Mouse (Mus musculus) hindbrain, postnatal 0 days (tissue): ENCODE data around the gene Magi2. TPM values are rescaled to one million over a fixed set of nuclear protein-coding genes. Genes with fewer than 3 reads are reported as not detected.
A peak's percentile ranks its signal among the peaks of the same experiment; 100 is the strongest.

ENCODE experiments used
- ATAC-seq: fragments of 200-750 bp; cut with Nextera tagmentation; 2 replicates; pipeline ENCODE4 v1.8.0; 2017; ENCODE audit warnings: mild to moderate bottlenecking, moderate TSS enrichment, moderate library complexity
- DNase-seq: peaks from one replicate; pipeline ENCODE4 v3.0.0-alpha.2; 2015; ENCODE audit warnings: low spot score
- H3K27ac ChIP-seq: fragments of 300-500 bp; sonication (generic); 2 replicates; pipeline ENCODE4 v1.5.1; 2014; ENCODE audit warnings: mild to moderate bottlenecking
- H3K27me3 ChIP-seq: fragments of 300-500 bp; sonication (generic); 2 replicates; pipeline ENCODE4 v1.6.1; 2014; ENCODE audit warnings: low read length, mixed read lengths; ENCODE audit not compliant: insufficient read depth
- H3K36me3 ChIP-seq: fragments of 300-500 bp; sonication (generic); 2 replicates; pipeline ENCODE4 v1.6.1; 2014; ENCODE audit warnings: low read length, mixed read lengths; ENCODE audit not compliant: insufficient read depth
- H3K4me1 ChIP-seq: fragments of 300-500 bp; sonication (generic); 2 replicates; pipeline ENCODE4 v1.6.1; 2014; ENCODE audit warnings: antibody characterized with exemption, low read length, mixed read lengths; ENCODE audit not compliant: insufficient read depth
- H3K4me2 ChIP-seq: fragments of 300-500 bp; sonication (generic); 2 replicates; pipeline ENCODE4 v1.6.1; 2014; ENCODE audit warnings: low read depth, mild to moderate bottlenecking, low read length, moderate library complexity, mixed read lengths
- H3K4me3 ChIP-seq: fragments of 300-500 bp; sonication (generic); 2 replicates; pipeline ENCODE4 v1.5.1; 2014; ENCODE audit warnings: low read length
- H3K9ac ChIP-seq: fragments of 300-500 bp; sonication (generic); replicated peaks from 2 replicates; pipeline ENCODE4 v1.6.1; 2014; ENCODE audit warnings: mild to moderate bottlenecking, low read length, moderate library complexity, mixed read lengths
- H3K9me3 ChIP-seq: fragments of 300-500 bp; sonication (generic); 2 replicates; pipeline ENCODE4 v1.6.1; 2016; ENCODE audit warnings: low read length, mixed read lengths
- CTCF ChIP-seq: IDR thresholded peaks from 2 replicates; pipeline ENCODE4 v1.5.1; 2016; ENCODE audit warnings: antibody characterized with exemption, control low read depth, low read depth
- WGBS: fragments of 180-500 bp; shearing (Covaris S2); extraction: QIAGEN DNeasy Blood & Tissue Kit; methylation state at CpG from one replicate; pipeline ENCODE4 v1.1.7; 2014; 5-methylcytosine and 5-hydroxymethylcytosine counted together
- polyA plus RNA-seq: library from polyadenylated mRNA; unstranded; fragments of >200 nt; fragmentation: Nextera tagmentation; extraction: Ambion mirVana; gene quantifications from 2 replicates; pipeline ENCODE4 v1.2.1, GENCODE M21; 2015
- total RNA-seq: library from RNA; depleted of rRNA; stranded (reverse); fragments of >200 nt; gene quantifications from 2 replicates; pipeline ENCODE4 v1.2.3, GENCODE M21; 2014

Gene Magi2
- total and polyA plus RNA-seq, 2 experiments from 2014 or later: 17.3 to 45.5 TPM

- no peak for TF ChIP-seq CTCF
- no peak overlapping the region for H3K4me2 ChIP-seq
- no peak overlapping the region for H3K27ac ChIP-seq
- no peaks in the 10 kb centered on the region for H3K9me3 ChIP-seq
- no peaks in the 10 kb centered on the region for H3K4me1 ChIP-seq
- ATAC-seq (no peak), DNase-seq (no peak)
- no peak overlapping the region for H3K9ac ChIP-seq
- H3K4me3 ChIP-seq: no peak overlapping the region
- H3K27me3 ChIP-seq: no peaks in the 10 kb centered on the region
- no peaks in the 10 kb centered on the region for H3K36me3 ChIP-seq
These were observed 15.0 kb downstream of the Magi2 start for GRCm38 (mm10) chr5:19241797-19242196.

- Histone ChIP-seq H3K4me3 (no peak overlapping the region), H3K27ac (no peak overlapping the region), H3K9me3 (no peaks in the 10 kb centered on the region), H3K36me3 (no peaks in the 10 kb centered on the region), H3K4me1 (no peaks in the 10 kb centered on the region), H3K27me3 (no peaks in the 10 kb centered on the region), H3K9ac (no peak overlapping the region), H3K4me2 (no peak overlapping the region)
- ATAC-seq: no peak
- no peak for TF ChIP-seq CTCF
- 78% methylated on average over 2 of the region's 2 CpGs for WGBS
- no peak for DNase-seq
These were observed 19.6 kb downstream of the Magi2 start for GRCm38 (mm10) chr5:19246426-19246825.

GRCm38 (mm10) chr5:19247266-19247665 is 20.4 kb downstream of the Magi2 start:
- 80% methylated on average over 3 of the region's 3 CpGs for WGBS
- Histone ChIP-seq H3K36me3 (no peaks in the 10 kb centered on the region), H3K4me2 (no peak overlapping the region), H3K27me3 (no peaks in the 10 kb centered on the region), H3K4me3 (no peak overlapping the region), H3K9me3 (no peaks in the 10 kb centered on the region), H3K27ac (no peak overlapping the region), H3K4me1 (no peaks in the 10 kb centered on the region), H3K9ac (no peak overlapping the region)
- TF ChIP-seq CTCF: no peak
- no peak for ATAC-seq
- DNase-seq: no peak

GRCm38 (mm10) chr5:19262816-19263215 is 36.0 kb downstream of the Magi2 start:
- Histone ChIP-seq H3K4me2 (no peak overlapping the region), H3K9me3 (no peaks in the 10 kb centered on the region), H3K4me1 (no peaks in the 10 kb centered on the region), H3K9ac (no peak overlapping the region), H3K4me3 (no peak overlapping the region), H3K27ac (no peak overlapping the region), H3K27me3 (no peaks in the 10 kb centered on the region), H3K36me3 (no peaks in the 10 kb centered on the region)
- DNase-seq: no peak
- no peak for ATAC-seq
- TF ChIP-seq CTCF: no peak
- 55% methylated on average over 5 of the region's 5 CpGs for WGBS

- H3K4me1 ChIP-seq: no peaks in the 10 kb centered on the region
- no peak overlapping the region for H3K4me2 ChIP-seq
- DNase-seq (no peak), ATAC-seq (no peak)
- H3K27ac ChIP-seq: no peak overlapping the region
- no peak overlapping the region for H3K4me3 ChIP-seq
- H3K36me3 ChIP-seq: no peaks in the 10 kb centered on the region
- WGBS: 81% methylated on average over 2 of the region's 2 CpGs
- H3K9ac ChIP-seq: no peak overlapping the region
- H3K27me3 ChIP-seq: no peaks in the 10 kb centered on the region
- H3K9me3 ChIP-seq: no peaks in the 10 kb centered on the region
- peak; percentile 45 for TF ChIP-seq CTCF
These were observed 37.8 kb downstream of the Magi2 start for GRCm38 (mm10) chr5:19264627-19265026.

- Histone ChIP-seq H3K4me2 (no peak overlapping the region), H3K4me1 (no peaks in the 10 kb centered on the region), H3K9me3 (no peaks in the 10 kb centered on the region), H3K4me3 (no peak overlapping the region), H3K9ac (no peak overlapping the region), H3K36me3 (no peaks in the 10 kb centered on the region), H3K27ac (no peak overlapping the region), H3K27me3 (no peaks in the 10 kb centered on the region)
- no peak for ATAC-seq
- DNase-seq: no peak
- no peak for TF ChIP-seq CTCF
- 82% methylated on average over 3 of the region's 3 CpGs for WGBS
These were observed 65.7 kb downstream of the Magi2 start for GRCm38 (mm10) chr5:19292581-19292980.

- no peak overlapping the region for H3K9ac ChIP-seq
- WGBS: 90% methylated on average over 6 of the region's 6 CpGs
- DNase-seq (no peak), ATAC-seq (no peak)
- TF ChIP-seq CTCF: no peak
- no peak overlapping the region for H3K27ac ChIP-seq
- H3K4me1 ChIP-seq: no peaks in the 10 kb centered on the region
- no peaks in the 10 kb centered on the region for H3K27me3 ChIP-seq
- no peak overlapping the region for H3K4me2 ChIP-seq
- no peaks in the 10 kb centered on the region for H3K9me3 ChIP-seq
- no peaks in the 10 kb centered on the region for H3K36me3 ChIP-seq
- H3K4me3 ChIP-seq: no peak overlapping the region
These were observed 79.8 kb downstream of the Magi2 start for GRCm38 (mm10) chr5:19306656-19307055.
